Mouse (Mus musculus) CH12.LX (cell line): Measurements from ENCODE around the gene Ttl. TPM values are rescaled to one million over a fixed set of nuclear protein-coding genes. Genes with fewer than 3 reads are reported as not detected.

Experiments used
- DNase-seq: peaks from one replicate; pipeline ENCODE4 v3.0.0-alpha.2; 2013; ENCODE audit errors: extremely low read depth
- H3K27ac ChIP-seq: 2 replicates; pipeline ENCODE4 v1.5.1; 2012; ENCODE audit warnings: low read depth, mild to moderate bottlenecking, control low read depth, moderate library complexity; ENCODE audit not compliant: insufficient read depth
- H3K27me3 ChIP-seq: replicated peaks from 2 replicates; pipeline ENCODE3; 2012; ENCODE audit warnings: inconsistent platforms
- H3K36me3 ChIP-seq, 2 experiments: replicated peaks in 1 of 2; 2 replicates each; pipeline versions ENCODE3 to v1.6.1; 2012; ENCODE audit warnings: inconsistent platforms in 1 of 2, low read length in 1 of 2, mild to moderate bottlenecking in 1 of 2, mixed read lengths in 1 of 2, moderate library complexity in 1 of 2; ENCODE audit not compliant: control insufficient read depth in 1 of 2, insufficient read depth in 1 of 2
- H3K4me1 ChIP-seq, 2 experiments: 2 replicates each; pipeline ENCODE4 v1.6.1; 2012; ENCODE audit warnings: inconsistent platforms in 1 of 2, moderate library complexity in 1 of 2; ENCODE audit not compliant: insufficient read depth in 2 of 2, control insufficient read depth in 1 of 2
- H3K4me2 ChIP-seq: 2 replicates; pipeline ENCODE4 v1.6.1; 2012; ENCODE audit warnings: low read depth, mild to moderate bottlenecking, control low read depth; ENCODE audit not compliant: poor library complexity, insufficient read depth, severe bottlenecking
- H3K4me3 ChIP-seq, 3 experiments: fragments of 150-350 bp in 1 of 3; sonication (generic) in 1 of 3; replicated peaks in 1 of 3; 2 replicates each; pipeline versions ENCODE3 to v1.5.1; 2011 to 2012; ENCODE audit warnings: low read depth in 2 of 3, low read length in 2 of 3, mild to moderate bottlenecking in 2 of 3, moderate library complexity in 2 of 3, control low read depth in 1 of 3, improper control_type of control experiment in 1 of 3, inconsistent platforms in 1 of 3, mixed read lengths in 1 of 3; ENCODE audit not compliant: poor library complexity in 1 of 3
- H3K79me2 ChIP-seq: replicated peaks from 2 replicates; pipeline ENCODE4 v1.6.1; 2012; ENCODE audit warnings: mild to moderate bottlenecking, moderate library complexity; ENCODE audit not compliant: control insufficient read depth, poor library complexity, insufficient read depth, severe bottlenecking; ENCODE audit errors: extremely low read depth
- H3K9ac ChIP-seq: 2 replicates; pipeline ENCODE4 v1.6.1; 2012; ENCODE audit warnings: low read depth, mild to moderate bottlenecking, control low read depth, moderate library complexity; ENCODE audit not compliant: insufficient read depth
- H3K9me3 ChIP-seq: replicated peaks from 2 replicates; pipeline ENCODE3; 2012; ENCODE audit warnings: low read length, inconsistent platforms, mixed read lengths
- CHD1 ChIP-seq: IDR thresholded peaks from 2 replicates; pipeline ENCODE4 v1.6.1; 2012; ENCODE audit warnings: low read depth, low read length, improper control_type of control experiment, inconsistent platforms
- CHD2 ChIP-seq: IDR thresholded peaks from 2 replicates; pipeline ENCODE4 v1.6.1; 2011; ENCODE audit warnings: low read length, improper control_type of control experiment
- CTCF ChIP-seq, 2 experiments: IDR thresholded peaks in 1 of 2; conservative IDR thresholded peaks in 1 of 2; 2 replicates each; pipeline ENCODE4 v1.5.1; 2011 to 2012; ENCODE audit warnings: low read depth in 2 of 2, low read length in 2 of 2, improper control_type of control experiment in 1 of 2, inconsistent platforms in 1 of 2, mild to moderate bottlenecking in 1 of 2, moderate library complexity in 1 of 2
- E2F4 ChIP-seq: IDR thresholded peaks from 2 replicates; pipeline ENCODE4 v1.6.1; 2011; ENCODE audit warnings: low read depth, low read length, improper control_type of control experiment; ENCODE audit not compliant: insufficient replicate concordance
- EP300 ChIP-seq: IDR thresholded peaks from 2 replicates; pipeline ENCODE4 v1.6.1; 2011; ENCODE audit warnings: low read length, improper control_type of control experiment
- HCFC1 ChIP-seq: IDR thresholded peaks from 2 replicates; pipeline ENCODE4 v1.6.1; 2012; ENCODE audit warnings: low read depth, mild to moderate bottlenecking, inconsistent platforms, low read length, improper control_type of control experiment
- IRF4 ChIP-seq: IDR thresholded peaks from 2 replicates; pipeline ENCODE4 v1.6.1; 2014; ENCODE audit warnings: low read depth, mild to moderate bottlenecking, inconsistent platforms, low read length, improper control_type of control experiment
- JUN ChIP-seq: IDR thresholded peaks from 2 replicates; pipeline ENCODE4 v1.6.1; 2011; ENCODE audit warnings: low read depth, mild to moderate bottlenecking, low read length, improper control_type of control experiment, moderate library complexity; ENCODE audit not compliant: insufficient read depth
- JUND ChIP-seq: conservative IDR thresholded peaks from 2 replicates; pipeline ENCODE4 v1.6.1; 2011; ENCODE audit warnings: low read depth, low read length, improper control_type of control experiment
- KAT2A ChIP-seq: IDR thresholded peaks from 2 replicates; pipeline ENCODE4 v1.6.1; 2012; ENCODE audit warnings: low read length, improper control_type of control experiment, inconsistent platforms; ENCODE audit not compliant: insufficient replicate concordance
- MAFK ChIP-seq: IDR thresholded peaks from 2 replicates; pipeline ENCODE4 v1.6.1; 2011; ENCODE audit warnings: low read length, improper control_type of control experiment; ENCODE audit not compliant: insufficient replicate concordance
- MAX ChIP-seq: IDR thresholded peaks from 2 replicates; pipeline ENCODE4 v1.6.1; 2011; ENCODE audit warnings: low read length, improper control_type of control experiment
- MAZ ChIP-seq: IDR thresholded peaks from 2 replicates; pipeline ENCODE4 v1.6.1; 2012; ENCODE audit warnings: low read depth, mild to moderate bottlenecking, inconsistent platforms, low read length, improper control_type of control experiment, moderate library complexity
- MEF2A ChIP-seq: IDR thresholded peaks from 2 replicates; pipeline ENCODE4 v1.6.1; 2014; ENCODE audit warnings: low read depth, mild to moderate bottlenecking, inconsistent platforms, low read length, improper control_type of control experiment, borderline replicate concordance
- NELFE ChIP-seq: IDR thresholded peaks from 2 replicates; pipeline ENCODE4 v1.6.1; 2011; ENCODE audit warnings: low read depth, low read length, improper control_type of control experiment
- NRF1 ChIP-seq: IDR thresholded peaks from 2 replicates; pipeline ENCODE4 v1.6.1; 2014; ENCODE audit warnings: low read depth, mild to moderate bottlenecking, inconsistent platforms, low read length, improper control_type of control experiment, moderate library complexity
- PAX5 ChIP-seq: IDR thresholded peaks from 2 replicates; pipeline ENCODE4 v1.6.1; 2012; ENCODE audit warnings: low read length, inconsistent platforms, mixed read lengths
- RAD21 ChIP-seq: IDR thresholded peaks from 2 replicates; pipeline ENCODE4 v1.6.1; 2011; ENCODE audit warnings: low read depth, mild to moderate bottlenecking, low read length, improper control_type of control experiment, moderate library complexity
- RCOR1 ChIP-seq: conservative IDR thresholded peaks from 2 replicates; pipeline ENCODE4 v1.6.1; 2012; ENCODE audit warnings: low read depth, mild to moderate bottlenecking, inconsistent platforms, low read length, improper control_type of control experiment
- SIN3A ChIP-seq: IDR thresholded peaks from 2 replicates; pipeline ENCODE4 v1.6.1; 2012; ENCODE audit warnings: low read length, improper control_type of control experiment, inconsistent platforms
- SMC3 ChIP-seq: IDR thresholded peaks from 2 replicates; pipeline ENCODE4 v1.6.1; 2011; ENCODE audit warnings: low read depth, low read length, improper control_type of control experiment
- TBP ChIP-seq: conservative IDR thresholded peaks from 2 replicates; pipeline ENCODE4 v1.6.1; 2011; ENCODE audit warnings: low read depth, low read length, improper control_type of control experiment
- TCF12 ChIP-seq: IDR thresholded peaks from 2 replicates; pipeline ENCODE4 v1.6.1; 2014; ENCODE audit warnings: low read depth, mild to moderate bottlenecking, inconsistent platforms, low read length, improper control_type of control experiment
- USF2 ChIP-seq: conservative IDR thresholded peaks from 2 replicates; pipeline ENCODE4 v1.6.1; 2011; ENCODE audit warnings: low read depth, low read length, improper control_type of control experiment
- ZKSCAN1 ChIP-seq: IDR thresholded peaks from 2 replicates; pipeline ENCODE4 v1.6.1; 2012; ENCODE audit warnings: low read depth, inconsistent platforms, low read length, improper control_type of control experiment, borderline replicate concordance
- ZMIZ1 ChIP-seq: IDR thresholded peaks from 2 replicates; pipeline ENCODE4 v1.6.1; 2012; ENCODE audit warnings: low read depth, mild to moderate bottlenecking, inconsistent platforms, low read length, improper control_type of control experiment
- ZNF384 ChIP-seq: IDR thresholded peaks from 2 replicates; pipeline ENCODE4 v1.6.1; 2012; ENCODE audit warnings: low read depth, low read length, improper control_type of control experiment, inconsistent platforms
- dilution Hi-C: fragments of 300-500 bp; cut with MboI; formaldehyde crosslinking; loops from 2 replicates; pipeline ENCODE4 v1.14.3; 2020; ENCODE audit warnings: low sequenced_read_pairs; ENCODE audit not compliant: extremely low pct_unique_long_range_greater_than_20kb, extremely low pct_ligation_motif_present
- in situ Hi-C: fragments of 300-500 bp; cut with MboI; formaldehyde crosslinking; loops from 3 replicates; pipeline ENCODE4 v1.14.3; 2019; ENCODE audit warnings: low sequenced_read_pairs, low pct_ligation_motif_present, low pct_unique_long_range_greater_than_20kb, mixed read lengths
- polyA plus RNA-seq: library from polyadenylated mRNA; unstranded; fragments of >175 nt; gene quantifications from 2 replicates; pipeline ENCODE4 v1.2.1, GENCODE M21; 2012; ENCODE audit warnings: low read depth; ENCODE audit not compliant: insufficient read length
- total RNA-seq, 2 experiments: library from RNA; depleted of rRNA; stranded (reverse); fragments of 300-350 nt in 1 of 2; fragments of >200 nt in 1 of 2; gene quantifications; 2 replicates each; pipeline ENCODE4 v1.2.3; 2012 to 2014

Ttl gene
- total and polyA plus RNA-seq, 3 experiments: 1.8 to 2.9 (median 2.7) TPM

DNA sequence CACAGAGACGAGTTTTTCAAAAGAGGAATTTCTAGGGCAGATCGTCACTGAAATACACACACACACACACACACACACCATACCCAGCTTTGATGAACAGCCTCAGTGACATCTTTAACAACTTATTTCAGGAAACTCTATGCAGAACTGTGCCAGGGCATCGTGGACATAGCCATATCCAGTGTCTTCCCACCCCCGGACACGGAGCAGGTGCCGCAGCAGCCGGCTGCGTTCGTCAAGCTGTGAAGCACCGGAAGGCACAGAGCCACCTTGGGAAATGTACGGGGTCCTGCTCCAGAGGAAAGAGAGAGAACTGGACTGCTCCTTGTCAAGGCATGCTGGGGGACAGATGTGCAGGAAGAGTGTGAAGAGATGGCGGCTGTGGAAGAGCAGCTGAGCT, 27.1 kb downstream of the Ttl start:
- in situ Hi-C loops (no loop called here), dilution Hi-C loops (no loop called here)
- Histone ChIP-seq H3K27ac (no peak overlapping the region), H3K9ac (no peak overlapping the region), H3K27me3 (no peaks in the 10 kb centered on the region), H3K9me3 (no peaks in the 10 kb centered on the region), H3K36me3 (peaks cover 0 to 31% of the 10 kb centered on the region in 2 experiments), H3K4me1 (peaks cover 2 to 10% of the 10 kb centered on the region in 2 experiments; a peak in 2 of 4 replicates), H3K79me2 (no peaks in the 10 kb centered on the region), H3K4me3 (no peak overlapping the region), H3K4me2 (no peak overlapping the region)
- no peak for DNase-seq
- TF ChIP-seq EP300 (no peak), NRF1 (no peak), SIN3A (no peak), CHD1 (no peak)

DNA sequence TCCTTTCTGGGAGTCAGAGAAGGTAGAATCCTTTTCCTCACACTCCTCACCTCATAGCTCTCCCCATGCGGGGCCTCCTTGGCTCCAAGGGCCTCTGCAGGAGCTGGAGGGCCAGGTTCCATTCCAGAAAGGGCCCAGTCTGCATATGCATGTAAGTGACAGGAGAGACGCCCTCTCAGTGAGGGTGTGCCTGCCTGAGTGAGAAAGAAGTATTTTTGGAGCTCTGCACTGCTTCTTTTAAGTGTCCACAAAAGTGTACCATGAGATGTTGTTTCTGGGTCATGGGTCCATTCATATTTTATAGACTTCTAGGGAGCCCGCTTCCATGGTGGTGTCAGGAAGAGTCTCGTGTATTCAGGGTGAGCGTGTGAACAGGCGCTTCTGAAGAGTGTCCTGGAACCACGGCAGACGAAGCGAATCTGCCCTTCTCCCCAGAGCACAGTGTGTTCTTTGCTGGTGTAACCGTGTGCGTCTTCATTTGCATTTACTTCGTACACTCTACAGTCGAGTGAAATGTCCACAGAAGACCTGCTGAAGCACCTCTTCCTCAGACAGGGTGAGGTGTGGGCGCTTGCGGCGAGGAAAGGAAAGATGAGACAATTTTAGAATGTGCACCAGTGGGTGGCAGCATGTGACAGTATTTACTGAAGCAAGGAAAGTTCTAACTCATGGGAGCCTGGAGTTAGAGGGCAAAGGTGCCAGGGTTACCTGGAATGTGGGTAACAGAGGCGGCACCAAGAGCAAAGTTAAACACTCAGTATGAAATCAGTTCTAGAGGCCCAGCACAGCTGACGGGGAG, 28.4 kb downstream of the Ttl start:
- H3K79me2 ChIP-seq: no peaks in the 10 kb centered on the region
- in situ Hi-C loops (no loop called here), dilution Hi-C loops (no loop called here)
- TF ChIP-seq MEF2A: no peak
- TF ChIP-seq TBP: no peak
- TF ChIP-seq CHD1: no peak
- no peak for TF ChIP-seq RCOR1
- TF ChIP-seq HCFC1: no peak
- TF ChIP-seq E2F4: no peak
- TF ChIP-seq USF2: no peak
- no peak for TF ChIP-seq JUND
- peak in 1 of 2 experiments; percentile 34; a peak in 2 of 4 replicates for TF ChIP-seq CTCF (conservative IDR thresholded peaks at IDR 0.05 in 1 of 2, IDR thresholded peaks at IDR 0.05 in 1 of 2; ENCODE audit: low read depth in 2 of 2, low read length in 2 of 2)
- TF ChIP-seq SIN3A: no peak
- no peak for TF ChIP-seq NRF1
- TF ChIP-seq SMC3: peak; percentile 16; the same call in 1 of the 2 replicates
- no peak for TF ChIP-seq CHD2
- no peak for TF ChIP-seq MAFK
- TF ChIP-seq TCF12: no peak
- TF ChIP-seq MAZ: no peak
- TF ChIP-seq IRF4: no peak
- TF ChIP-seq RAD21: peak; percentile 31
- no peak for TF ChIP-seq PAX5
- TF ChIP-seq ZMIZ1: no peak
- no peak for TF ChIP-seq MAX
- TF ChIP-seq ZNF384: no peak
- no peak for TF ChIP-seq EP300
- no peak for TF ChIP-seq JUN
- no peak for TF ChIP-seq NELFE
- no peak for TF ChIP-seq KAT2A
- TF ChIP-seq ZKSCAN1: no peak
- H3K9me3 ChIP-seq: no peaks in the 10 kb centered on the region
- H3K36me3 ChIP-seq: peaks cover 0 to 24% of the 10 kb centered on the region in 2 experiments
- H3K4me3 ChIP-seq: no peak overlapping the region
- peaks cover 2 to 10% of the 10 kb centered on the region in 2 experiments; a peak in 2 of 4 replicates for H3K4me1 ChIP-seq
- H3K27ac ChIP-seq: no peak overlapping the region
- no peaks in the 10 kb centered on the region for H3K27me3 ChIP-seq
- DNase-seq: no peak
- H3K4me2 ChIP-seq: no peak overlapping the region
- H3K9ac ChIP-seq: no peak overlapping the region
